Mouse (Mus musculus) embryonic facial prominence, embryonic 14.5 days (tissue): Measurements from ENCODE around the gene Cdc26. TPM values are rescaled to one million over a fixed set of nuclear protein-coding genes. Genes with fewer than 3 reads are reported as not detected.
A peak's percentile ranks its signal among the peaks of the same experiment; 100 is the strongest.

Source experiments
- ATAC-seq: fragments of 200-750 bp; cut with Nextera tagmentation; 2 replicates; pipeline ENCODE4 v1.8.0; 2017; ENCODE audit warnings: low read depth, moderate number of reproducible peaks, moderate TSS enrichment
- DNase-seq: peaks from one replicate; pipeline ENCODE4 v3.0.0-alpha.2; 2015; ENCODE audit warnings: low spot score
- H3K27ac ChIP-seq: fragments of 300-500 bp; sonication (generic); replicated peaks from 2 replicates; pipeline ENCODE4 v1.5.1; 2014; ENCODE audit warnings: low read depth, mild to moderate bottlenecking, low read length, moderate library complexity
- H3K27me3 ChIP-seq: fragments of 300-500 bp; sonication (generic); replicated peaks from 2 replicates; pipeline ENCODE4 v1.6.1; 2014; ENCODE audit warnings: low read length; ENCODE audit not compliant: control insufficient read depth, insufficient read depth
- H3K36me3 ChIP-seq: fragments of 300-500 bp; sonication (generic); 2 replicates; pipeline ENCODE4 v1.6.1; 2014; ENCODE audit warnings: low read length, mixed read lengths; ENCODE audit not compliant: control insufficient read depth, insufficient read depth
- H3K4me1 ChIP-seq: fragments of 300-500 bp; sonication (generic); 2 replicates; pipeline ENCODE4 v1.6.1; 2014; ENCODE audit warnings: antibody characterized with exemption, low read length; ENCODE audit not compliant: control insufficient read depth, insufficient read depth
- H3K4me2 ChIP-seq: fragments of 300-500 bp; sonication (generic); 2 replicates; pipeline ENCODE4 v1.6.1; 2014; ENCODE audit warnings: low read depth, mild to moderate bottlenecking, low read length, moderate library complexity, mixed read lengths
- H3K4me3 ChIP-seq: fragments of 300-500 bp; sonication (generic); 2 replicates; pipeline ENCODE4 v1.5.1; 2014; ENCODE audit warnings: low read depth, mild to moderate bottlenecking, low read length
- H3K9ac ChIP-seq: fragments of 300-500 bp; sonication (generic); 2 replicates; pipeline ENCODE4 v1.6.1; 2014; ENCODE audit warnings: low read depth, mild to moderate bottlenecking, low read length, moderate library complexity, mixed read lengths
- H3K9me3 ChIP-seq: fragments of 300-500 bp; sonication (generic); 2 replicates; pipeline ENCODE4 v1.6.1; 2016; ENCODE audit warnings: low read length; ENCODE audit not compliant: control insufficient read depth
- WGBS: fragments of 180-500 bp; shearing (Covaris S2); extraction: QIAGEN DNeasy Blood & Tissue Kit; methylation state at CpG from one replicate; pipeline ENCODE4 v1.1.7; 2014; 5-methylcytosine and 5-hydroxymethylcytosine counted together
- polyA plus RNA-seq: library from polyadenylated mRNA; unstranded; fragments of >200 nt; fragmentation: Nextera tagmentation; extraction: Ambion mirVana; gene quantifications from 2 replicates; pipeline ENCODE4 v1.2.1, GENCODE M21; 2014

Gene Cdc26
- polyA plus RNA-seq: 167 and 176 TPM in 2 replicates

DNA sequence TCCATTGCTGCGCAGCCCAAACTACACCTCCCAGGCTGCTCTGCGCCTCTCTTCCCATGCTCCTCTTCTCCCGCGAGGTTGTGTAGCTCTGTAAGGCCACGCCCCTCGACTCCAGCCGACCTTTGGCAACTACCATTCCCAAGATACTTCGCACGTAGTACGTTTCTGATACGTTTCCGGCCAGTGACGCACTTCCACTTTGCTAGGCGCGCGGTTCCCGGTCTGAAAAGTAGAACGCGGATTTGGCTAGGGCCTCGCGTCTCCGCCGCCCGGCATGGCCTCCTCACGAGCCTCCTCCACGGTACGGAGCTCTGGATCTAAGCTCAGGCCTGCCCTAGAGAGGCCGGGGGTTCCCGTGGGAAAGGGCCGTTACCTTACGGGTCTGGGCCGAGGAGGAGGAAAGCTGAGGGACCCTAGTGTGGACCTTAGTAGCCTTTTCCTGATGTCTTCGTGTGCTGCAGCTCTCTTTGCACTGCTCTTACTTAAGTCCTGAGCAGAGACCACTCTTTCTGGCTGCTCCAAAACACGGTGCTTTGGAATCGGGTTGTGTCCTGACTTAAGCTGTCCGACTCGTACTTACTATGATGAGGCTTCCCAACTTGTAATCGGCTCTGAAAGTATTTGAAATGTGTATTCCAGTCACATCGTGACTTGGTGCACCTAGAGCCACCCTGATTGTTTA, at the start of gene Cdc26, which contains the start of gene Prpf4:
Cdc26 (minus strand) TSS at position 42 of the 682 bp plus-strand sequence.
Prpf4 (plus strand) TSS at position 197 of the 682 bp plus-strand sequence.
- DNase-seq (peak; percentile 100), ATAC-seq (peak; percentile 100)
- peak within 1 kb of the TSS; percentile 86 for H3K4me2 ChIP-seq
- peaks cover 19% of the 10 kb centered on the region; the same call in 1 of the 2 replicates for H3K4me1 ChIP-seq
- 0% methylated on average over 39 of the region's 39 CpGs for WGBS
- H3K9ac ChIP-seq: peak within 1 kb of the TSS; percentile 88
- peaks cover 41% of the 10 kb centered on the region for H3K36me3 ChIP-seq
- peak within 1 kb of the TSS; percentile 64 for H3K4me3 ChIP-seq
- H3K9me3 ChIP-seq: no peaks in the 10 kb centered on the region
- no peaks in the 10 kb centered on the region for H3K27me3 ChIP-seq
- peak within 1 kb of the TSS; percentile 90 for H3K27ac ChIP-seq

DNA sequence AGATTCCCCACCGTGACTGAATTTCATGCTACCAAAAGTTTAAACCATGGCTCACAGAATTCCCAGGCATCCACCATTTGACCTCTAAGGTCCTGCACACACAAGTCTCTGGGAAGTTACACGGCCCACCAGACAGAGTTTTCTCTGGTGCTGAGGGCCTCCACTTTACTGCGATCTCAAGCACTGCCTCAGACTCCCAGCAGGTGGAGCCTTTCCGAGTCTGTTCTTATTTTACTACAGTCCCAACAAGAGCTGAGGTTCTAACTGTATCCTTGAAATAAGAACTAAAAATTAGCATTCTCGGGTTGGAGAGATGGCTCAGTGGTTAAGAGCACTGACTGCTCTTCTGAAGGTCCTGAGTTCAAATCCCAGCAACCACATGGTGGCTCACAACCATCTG, 46.6 kb upstream of the Cdc26 start:
- Histone ChIP-seq H3K9me3 (no peaks in the 10 kb centered on the region), H3K4me3 (no peak overlapping the region), H3K9ac (no peak overlapping the region), H3K4me1 (no peaks in the 10 kb centered on the region), H3K27ac (no peak overlapping the region), H3K4me2 (no peak overlapping the region), H3K36me3 (no peaks in the 10 kb centered on the region), H3K27me3 (no peaks in the 10 kb centered on the region)
- DNase-seq: peak; percentile 30
- WGBS: 46% methylated on average over 5 of the region's 5 CpGs
- ATAC-seq: 0 out of 2 replicates have a peak, but pooled peaks have one; percentile 63

DNA sequence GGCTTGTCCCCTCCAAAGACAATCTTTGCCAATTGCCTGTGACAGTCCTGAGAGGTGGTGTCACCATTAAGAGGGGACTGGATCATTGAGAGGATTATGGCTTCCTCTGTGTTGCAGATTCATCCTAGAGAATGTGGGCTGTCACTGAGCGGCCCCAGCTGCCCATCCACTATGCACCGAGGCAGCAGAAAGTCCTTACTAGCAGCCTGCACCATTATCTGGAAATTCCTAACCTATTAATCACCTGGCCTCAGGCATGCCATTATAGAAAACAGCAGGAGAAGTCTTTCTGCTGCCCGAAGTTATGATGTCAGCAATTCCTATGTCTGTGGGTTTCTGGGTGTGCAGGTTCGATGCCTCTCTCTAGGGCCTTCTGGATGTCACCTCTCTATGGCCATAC, 32.5 kb upstream of the Cdc26 start:
- no peaks in the 10 kb centered on the region for H3K36me3 ChIP-seq
- no peaks in the 10 kb centered on the region for H3K4me1 ChIP-seq
- no peak overlapping the region for H3K4me2 ChIP-seq
- DNase-seq (no peak), ATAC-seq (no peak)
- 60% methylated on average over 4 of the region's 4 CpGs for whole genome bisulfite sequencing
- no peak overlapping the region for H3K27ac ChIP-seq
- H3K9me3 ChIP-seq: no peaks in the 10 kb centered on the region
- no peak overlapping the region for H3K9ac ChIP-seq
- H3K4me3 ChIP-seq: no peak overlapping the region
- H3K27me3 ChIP-seq: no peaks in the 10 kb centered on the region

- Histone ChIP-seq H3K9ac (no peak overlapping the region), H3K9me3 (no peaks in the 10 kb centered on the region), H3K4me2 (no peak overlapping the region), H3K4me3 (no peak overlapping the region), H3K4me1 (no peaks in the 10 kb centered on the region), H3K27ac (no peak overlapping the region), H3K36me3 (no peaks in the 10 kb centered on the region), H3K27me3 (no peaks in the 10 kb centered on the region)
- no peak for DNase-seq
- no peak for ATAC-seq
- 79% methylated on average over 4 of the region's 4 CpGs for WGBS
Measured at GRCm38 (mm10) chr4:62440544-62440943, 32.1 kb upstream of the Cdc26 start.

GRCm38 (mm10) chr4:62439793-62440192, 31.4 kb upstream of the Cdc26 start:
- Histone ChIP-seq H3K4me2 (no peak overlapping the region), H3K9ac (no peak overlapping the region), H3K4me1 (no peaks in the 10 kb centered on the region), H3K36me3 (no peaks in the 10 kb centered on the region), H3K27ac (no peak overlapping the region), H3K27me3 (no peaks in the 10 kb centered on the region), H3K4me3 (no peak overlapping the region), H3K9me3 (no peaks in the 10 kb centered on the region)
- ATAC-seq (no peak), DNase-seq (no peak)
- WGBS: 60% methylated on average over 4 of the region's 4 CpGs

- no peak for ATAC-seq
- WGBS: 75% methylated on average over 7 of the region's 7 CpGs
Measured at GRCm38 (mm10) chr4:62437871-62438270, 29.4 kb upstream of the Cdc26 start.

GRCm38 (mm10) chr4:62437256-62437778, 28.9 kb upstream of the Cdc26 start:
- Histone ChIP-seq H3K27me3 (no peaks in the 10 kb centered on the region), H3K9me3 (no peaks in the 10 kb centered on the region), H3K4me3 (no peak overlapping the region), H3K9ac (no peak overlapping the region), H3K27ac (no peak overlapping the region), H3K4me2 (no peak overlapping the region), H3K36me3 (no peaks in the 10 kb centered on the region), H3K4me1 (no peaks in the 10 kb centered on the region)
- DNase-seq (no peak), ATAC-seq (no peak)
- 87% methylated on average over 3 of the region's 3 CpGs for WGBS

More at GRCm38 (mm10) chr4:62437871-62438270, 29.4 kb upstream of the Cdc26 start:
- Histone ChIP-seq H3K4me1 (no peaks in the 10 kb centered on the region), H3K9me3 (no peaks in the 10 kb centered on the region), H3K4me3 (no peak overlapping the region), H3K9ac (no peak overlapping the region), H3K27me3 (no peaks in the 10 kb centered on the region), H3K27ac (no peak overlapping the region), H3K4me2 (no peak overlapping the region), H3K36me3 (no peaks in the 10 kb centered on the region)
- no peak for DNase-seq

GRCm38 (mm10) chr4:62435081-62435480, 26.6 kb upstream of the Cdc26 start, which contains the start of gene Rnf183:
Gene Rnf183, minus strand, starts transcription at chr4:62435252.
- Histone ChIP-seq H3K36me3 (no peaks in the 10 kb centered on the region), H3K27me3 (no peaks in the 10 kb centered on the region), H3K4me1 (no peaks in the 10 kb centered on the region), H3K9ac (no peak within 1 kb of the TSS), H3K4me3 (no peak within 1 kb of the TSS), H3K9me3 (no peaks in the 10 kb centered on the region), H3K27ac (no peak within 1 kb of the TSS), H3K4me2 (no peak within 1 kb of the TSS)
- DNase-seq: no peak
- no peak for ATAC-seq
- 80% methylated on average over 6 of the region's 6 CpGs for WGBS
